Mouse (Mus musculus) forebrain, embryonic 12.5 days (tissue): ENCODE results near the gene Exoc3l2. TPM values are rescaled to one million over a fixed set of nuclear protein-coding genes. Genes with fewer than 3 reads are reported as not detected.

ENCODE experiments used
- ATAC-seq: fragments of 200-750 bp; cut with Nextera tagmentation; 2 replicates; pipeline ENCODE4 v1.8.0; 2017; ENCODE audit warnings: moderate TSS enrichment; ENCODE audit not compliant: low FRiP score
- H3K27ac ChIP-seq: fragments of 300-500 bp; sonication (generic); 2 replicates; pipeline ENCODE4 v1.5.1; 2016; ENCODE audit warnings: mild to moderate bottlenecking
- H3K27me3 ChIP-seq: fragments of 300-500 bp; sonication (generic); 2 replicates; pipeline ENCODE4 v1.6.1; 2016; ENCODE audit warnings: mild to moderate bottlenecking
- H3K36me3 ChIP-seq: fragments of 300-500 bp; sonication (generic); replicated peaks from 2 replicates; pipeline ENCODE4 v1.6.1; 2016; ENCODE audit warnings: mild to moderate bottlenecking
- H3K4me1 ChIP-seq: fragments of 300-500 bp; sonication (generic); 2 replicates; pipeline ENCODE4 v1.6.1; 2016
- H3K4me2 ChIP-seq: fragments of 300-500 bp; sonication (generic); 2 replicates; pipeline ENCODE4 v1.6.1; 2016; ENCODE audit warnings: mild to moderate bottlenecking, moderate library complexity
- H3K4me3 ChIP-seq: fragments of 300-500 bp; sonication (generic); replicated peaks from 2 replicates; pipeline ENCODE4 v1.5.1; 2016; ENCODE audit warnings: mild to moderate bottlenecking
- H3K9ac ChIP-seq: fragments of 300-500 bp; sonication (generic); 2 replicates; pipeline ENCODE4 v1.6.1; 2016; ENCODE audit warnings: mild to moderate bottlenecking
- H3K9me3 ChIP-seq: fragments of 300-500 bp; sonication (generic); 2 replicates; pipeline ENCODE4 v1.6.1; 2016
- WGBS: fragments of 180-500 bp; shearing (Covaris S2); methylation state at CpG from one replicate; pipeline ENCODE4 v1.1.7; 2016; 5-methylcytosine and 5-hydroxymethylcytosine counted together
- polyA plus RNA-seq: library from polyadenylated mRNA; unstranded; fragments of >200 nt; fragmentation: Nextera tagmentation; extraction: Ambion mirVana; gene quantifications from 2 replicates; pipeline ENCODE4 v1.2.1, GENCODE M21; 2016

Exoc3l2 gene
- polyA plus RNA-seq, 1 experiment from 2014 or later = 0.51 TPM

- peaks cover 14% of the 10 kb centered on the region for H3K27me3 ChIP-seq
- peaks cover 31% of the 10 kb centered on the region for H3K4me1 ChIP-seq
- peak overlapping the region; percentile 80 for H3K27ac ChIP-seq
- 0% methylated on average over 24 of the region's 31 CpGs for WGBS
- H3K4me2 ChIP-seq = peak overlapping the region; percentile 98
- H3K36me3 ChIP-seq = peaks cover 9% of the 10 kb centered on the region
- H3K9ac ChIP-seq = peak overlapping the region; percentile 93
- no peaks in the 10 kb centered on the region for H3K9me3 ChIP-seq
- H3K4me3 ChIP-seq = peak overlapping the region; percentile 96
- peak; percentile 78 for ATAC-seq
Measured at GRCm38 (mm10) chr7:19458072-19458486, 5.1 kb upstream of the Exoc3l2 start.

- H3K36me3 ChIP-seq = peaks cover 9% of the 10 kb centered on the region
- H3K9ac ChIP-seq = peak within 1 kb of the TSS; percentile 93
- H3K9me3 ChIP-seq = no peaks in the 10 kb centered on the region
- ATAC-seq = peak; percentile 89
- peaks cover 20% of the 10 kb centered on the region for H3K27me3 ChIP-seq
- peak within 1 kb of the TSS; percentile 80 for H3K27ac ChIP-seq
- WGBS = 2% methylated on average over 37 of the region's 42 CpGs
- H3K4me2 ChIP-seq = peak within 1 kb of the TSS; percentile 98
- H3K4me3 ChIP-seq = peak within 1 kb of the TSS; percentile 96
- H3K4me1 ChIP-seq = peaks cover 31% of the 10 kb centered on the region
Measured at GRCm38 (mm10) chr7:19458591-19459111, 4.5 kb upstream of the Exoc3l2 start, which contains the start of gene Mark4. Gene Mark4, minus strand, starts transcription at chr7:19458821.

GRCm38 (mm10) chr7:19459144-19459870 is 3.8 kb upstream of the Exoc3l2 start:
- Histone ChIP-seq H3K9ac (peak overlapping the region; percentile 93), H3K9me3 (no peaks in the 10 kb centered on the region), H3K27ac (peak overlapping the region; percentile 80), H3K4me1 (peaks cover 31% of the 10 kb centered on the region), H3K4me2 (peak overlapping the region; percentile 98), H3K4me3 (peak overlapping the region; percentile 96), H3K36me3 (peaks cover 9% of the 10 kb centered on the region), H3K27me3 (peaks cover 24% of the 10 kb centered on the region)
- WGBS = 19% methylated on average over 6 of the region's 6 CpGs
- ATAC-seq = no peak

- ATAC-seq = no peak
- no peak overlapping the region for H3K27ac ChIP-seq
- no peak overlapping the region for H3K9ac ChIP-seq
- no peaks in the 10 kb centered on the region for H3K9me3 ChIP-seq
- H3K36me3 ChIP-seq = peaks cover 9% of the 10 kb centered on the region
- no peak overlapping the region for H3K4me3 ChIP-seq
- peaks cover 36% of the 10 kb centered on the region for H3K4me1 ChIP-seq
- peaks cover 36% of the 10 kb centered on the region for H3K27me3 ChIP-seq
- H3K4me2 ChIP-seq = no peak overlapping the region
- WGBS = 61% methylated on average over 1 of the region's 1 CpGs
Measured at GRCm38 (mm10) chr7:19460500-19460899, 2.6 kb upstream of the Exoc3l2 start.

- Histone ChIP-seq H3K9ac (no peak overlapping the region), H3K4me2 (peak overlapping the region; percentile 10; the same call in 1 of the 2 replicates), H3K36me3 (no peaks in the 10 kb centered on the region), H3K27ac (no peak overlapping the region), H3K9me3 (no peaks in the 10 kb centered on the region), H3K27me3 (peaks cover 46% of the 10 kb centered on the region), H3K4me1 (peaks cover 29% of the 10 kb centered on the region), H3K4me3 (no peak overlapping the region)
- WGBS = 11% methylated on average over 6 of the region's 6 CpGs
- ATAC-seq = no peak
Measured at GRCm38 (mm10) chr7:19461488-19461887, 1.6 kb upstream of the Exoc3l2 start.

GRCm38 (mm10) chr7:19462443-19462842 is 688 bp upstream of the Exoc3l2 start:
- no peak overlapping the region for H3K9ac ChIP-seq
- peaks cover 55% of the 10 kb centered on the region for H3K27me3 ChIP-seq
- 54% methylated on average over 4 of the region's 4 CpGs for WGBS
- no peak overlapping the region for H3K4me2 ChIP-seq
- no peak overlapping the region for H3K27ac ChIP-seq
- no peak for ATAC-seq
- H3K9me3 ChIP-seq = no peaks in the 10 kb centered on the region
- H3K36me3 ChIP-seq = no peaks in the 10 kb centered on the region
- H3K4me3 ChIP-seq = no peak overlapping the region
- peaks cover 19% of the 10 kb centered on the region for H3K4me1 ChIP-seq

- Histone ChIP-seq H3K4me3 (no peak overlapping the region), H3K4me1 (peaks cover 7% of the 10 kb centered on the region), H3K9me3 (no peaks in the 10 kb centered on the region), H3K36me3 (no peaks in the 10 kb centered on the region), H3K27me3 (peaks cover 74% of the 10 kb centered on the region), H3K27ac (no peak overlapping the region), H3K9ac (no peak overlapping the region), H3K4me2 (peak overlapping the region; percentile 17; the same call in 1 of the 2 replicates)
- WGBS = 8% methylated on average over 22 of the region's 22 CpGs
- ATAC-seq = no peak
Measured at GRCm38 (mm10) chr7:19464367-19465307, 1.5 kb downstream of the Exoc3l2 start.

GRCm38 (mm10) chr7:19466602-19467145 is 3.5 kb downstream of the Exoc3l2 start:
- no peak for ATAC-seq
- Histone ChIP-seq H3K36me3 (no peaks in the 10 kb centered on the region), H3K9me3 (no peaks in the 10 kb centered on the region), H3K4me2 (no peak overlapping the region), H3K4me1 (peaks cover 5% of the 10 kb centered on the region), H3K4me3 (no peak overlapping the region), H3K9ac (no peak overlapping the region), H3K27ac (no peak overlapping the region), H3K27me3 (peaks cover 88% of the 10 kb centered on the region)
- 68% methylated on average over 5 of the region's 5 CpGs for WGBS

- peaks cover 93% of the 10 kb centered on the region for H3K27me3 ChIP-seq
- no peaks in the 10 kb centered on the region for H3K36me3 ChIP-seq
- H3K9me3 ChIP-seq = no peaks in the 10 kb centered on the region
- H3K27ac ChIP-seq = no peak overlapping the region
- H3K4me1 ChIP-seq = peaks cover 5% of the 10 kb centered on the region
- WGBS = 42% methylated on average over 6 of the region's 6 CpGs
- H3K4me3 ChIP-seq = no peak overlapping the region
- no peak overlapping the region for H3K9ac ChIP-seq
- H3K4me2 ChIP-seq = no peak overlapping the region
- no peak for ATAC-seq
Measured at GRCm38 (mm10) chr7:19467638-19468037, 4.5 kb downstream of the Exoc3l2 start.

GRCm38 (mm10) chr7:19468279-19468678 is 5.1 kb downstream of the Exoc3l2 start:
- H3K4me2 ChIP-seq = no peak overlapping the region
- H3K27me3 ChIP-seq = peaks cover 94% of the 10 kb centered on the region
- 64% methylated on average over 12 of the region's 12 CpGs for WGBS
- H3K4me1 ChIP-seq = peaks cover 5% of the 10 kb centered on the region
- H3K9me3 ChIP-seq = no peaks in the 10 kb centered on the region
- no peak overlapping the region for H3K4me3 ChIP-seq
- H3K36me3 ChIP-seq = no peaks in the 10 kb centered on the region
- no peak for ATAC-seq
- H3K9ac ChIP-seq = no peak overlapping the region
- H3K27ac ChIP-seq = no peak overlapping the region

GRCm38 (mm10) chr7:19469404-19469803 is 6.3 kb downstream of the Exoc3l2 start:
- H3K4me1 ChIP-seq = peaks cover 8% of the 10 kb centered on the region
- no peaks in the 10 kb centered on the region for H3K36me3 ChIP-seq
- no peak overlapping the region for H3K9ac ChIP-seq
- no peak overlapping the region for H3K4me3 ChIP-seq
- no peak overlapping the region for H3K27ac ChIP-seq
- no peak overlapping the region for H3K4me2 ChIP-seq
- WGBS = 20% methylated on average over 22 of the region's 23 CpGs
- H3K27me3 ChIP-seq = peaks cover 97% of the 10 kb centered on the region
- no peaks in the 10 kb centered on the region for H3K9me3 ChIP-seq
- no peak for ATAC-seq

- Histone ChIP-seq H3K27me3 (peaks cover 97% of the 10 kb centered on the region), H3K4me1 (peaks cover 3% of the 10 kb centered on the region), H3K36me3 (no peaks in the 10 kb centered on the region), H3K27ac (no peak overlapping the region), H3K4me2 (no peak overlapping the region), H3K4me3 (no peak overlapping the region), H3K9ac (no peak overlapping the region), H3K9me3 (no peaks in the 10 kb centered on the region)
- no peak for ATAC-seq
- WGBS = 13% methylated on average over 14 of the region's 14 CpGs
Measured at GRCm38 (mm10) chr7:19470308-19470707, 7.2 kb downstream of the Exoc3l2 start.
